Mouse (Mus musculus) thymus, postnatal 4 days (tissue): ENCODE data around the gene Noxo1.

Experiments
- DNase-seq: peaks from one replicate; pipeline ENCODE4 v3.0.0; 2021

Noxo1 gene

DNA sequence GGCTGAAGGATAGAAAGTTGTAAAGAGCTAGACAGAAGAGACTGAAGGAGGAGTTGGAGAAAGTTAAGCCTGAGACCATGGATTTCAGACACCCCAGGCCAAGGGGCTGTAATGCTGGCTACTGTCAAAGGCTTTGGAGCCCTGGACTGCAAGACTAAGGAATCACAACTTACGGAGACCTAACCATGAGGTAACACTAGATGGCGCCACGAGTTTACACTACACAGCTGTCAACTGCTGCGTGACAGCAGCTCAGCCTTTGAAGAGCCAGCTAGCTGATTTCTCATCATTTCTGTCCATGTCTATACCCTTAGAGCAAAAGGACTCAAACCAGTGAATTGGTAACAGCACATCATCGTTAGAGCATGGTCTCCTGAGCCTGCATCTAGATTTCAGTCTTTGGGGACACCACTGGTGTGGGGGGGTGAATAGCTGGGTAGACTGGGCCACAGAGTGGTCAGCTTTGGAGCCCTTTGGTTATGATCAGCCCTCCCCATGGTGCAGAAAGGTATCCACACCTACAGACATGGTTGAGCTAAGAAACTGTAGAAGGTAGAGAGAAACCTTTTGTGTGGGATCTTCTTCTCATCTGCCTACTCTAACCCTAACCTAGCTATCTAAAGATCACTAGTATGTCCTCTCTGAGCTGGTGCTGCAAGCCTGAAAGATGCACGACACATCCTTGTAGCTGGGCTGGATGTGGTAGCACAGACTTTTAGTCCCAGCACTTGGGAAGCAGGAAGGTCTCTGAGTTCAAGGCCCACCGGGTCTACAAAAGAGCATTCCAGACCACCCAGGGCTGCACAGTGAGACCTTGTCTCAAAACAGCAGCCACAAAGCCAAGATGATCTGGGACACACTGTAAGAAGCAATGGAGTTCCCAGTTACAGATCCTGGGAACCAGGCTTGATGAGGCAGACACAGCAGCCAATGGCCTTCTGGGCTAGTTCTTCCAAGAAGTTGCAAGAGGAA lies 49.8 kb downstream of the Noxo1 start:
- peak; percentile 89 for DNase-seq

DNA sequence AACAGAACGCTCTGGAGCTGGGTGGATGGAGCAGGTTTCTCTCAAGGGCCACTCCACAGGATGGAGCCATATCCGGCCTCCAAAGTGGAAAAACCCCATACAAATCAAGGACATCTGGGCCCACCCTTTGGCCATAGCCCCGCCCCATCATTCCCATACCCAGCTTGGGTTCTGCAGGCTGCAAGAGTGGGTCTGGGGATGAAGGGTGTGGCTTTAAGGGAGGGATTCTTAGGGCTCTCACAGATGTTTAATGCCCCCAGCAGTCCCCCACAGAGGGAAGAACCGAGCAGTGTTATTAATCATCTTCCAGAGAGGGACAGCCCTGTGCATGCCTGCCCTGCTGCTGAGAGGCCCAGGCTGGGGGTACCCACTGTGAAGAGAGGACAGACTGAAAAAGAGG lies 51.0 kb downstream of the Noxo1 start:
- DNase-seq = no peak
